Mouse (Mus musculus) olfactory bulb, adult 2 months (tissue): ENCODE data around the gene Gm29735.
"Not testable (repeated sequence)": the region's sequence is repeated elsewhere in the genome, so short reads cannot be mapped to it uniquely, and the experiment has no call there.

ENCODE experiments used
- CTCF ChIP-seq: fragments of 200-500 bp; IDR thresholded peaks from 2 replicates; pipeline ENCODE4 v1.5.1; 2012; ENCODE audit warnings: low read depth, mild to moderate bottlenecking, low read length, moderate library complexity; ENCODE audit not compliant: insufficient read depth
- POLR2A ChIP-seq: fragments of 200-500 bp; IDR thresholded peaks from 2 replicates; pipeline ENCODE4 v1.6.1; 2012; ENCODE audit warnings: mild to moderate bottlenecking, low read depth, low read length, moderate library complexity; ENCODE audit not compliant: insufficient read depth

DNA sequence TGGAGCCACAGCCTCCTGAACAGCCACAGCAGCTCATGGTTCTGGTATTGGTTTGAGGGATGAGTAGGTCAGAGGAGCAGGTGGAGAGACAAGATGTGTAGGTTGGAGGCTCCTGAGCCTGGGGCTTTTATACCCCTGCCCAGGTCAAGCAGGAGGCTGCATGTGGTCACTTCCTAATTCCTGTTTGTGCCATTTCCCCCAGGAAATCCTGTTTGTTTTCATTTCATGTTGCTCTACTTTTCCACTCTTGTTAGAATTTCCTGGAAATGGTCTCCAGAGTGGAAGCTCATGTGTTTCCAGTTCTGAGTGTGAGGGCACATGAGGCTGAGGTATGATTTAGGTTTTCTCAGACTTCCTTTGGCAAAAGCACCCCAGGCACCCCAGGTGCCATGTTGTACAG lies 19.0 kb upstream of the Gm29735 start, which contains the start of gene Krtap5-2:
- not testable (repeated sequence) for TF ChIP-seq CTCF, POLR2A
